Mouse (Mus musculus) thymus, adult 2 months (tissue): ENCODE measurements at regions not wholly inside any gene's neighbourhood (a gene's known extent, or its start where the extent isn't known, plus 50 kb on each side); places are given as distances from the start of the nearest gene placed in this dataset.

Experiments
- CTCF ChIP-seq: fragments of 200-500 bp; IDR thresholded peaks from 2 replicates; pipeline ENCODE4 v1.5.1; 2012; ENCODE audit warnings: mild to moderate bottlenecking, control low read depth, low read length, moderate library complexity, borderline replicate concordance; ENCODE audit not compliant: control insufficient read depth, poor library complexity, insufficient read depth; ENCODE audit errors: extremely low read depth
- POLR2A ChIP-seq: fragments of 200-500 bp; IDR thresholded peaks from 2 replicates; pipeline ENCODE4 v1.6.1; 2012; ENCODE audit warnings: mild to moderate bottlenecking, low read length, control low read depth, moderate library complexity; ENCODE audit not compliant: control insufficient read depth, poor library complexity, insufficient read depth; ENCODE audit errors: extremely low read depth

DNA sequence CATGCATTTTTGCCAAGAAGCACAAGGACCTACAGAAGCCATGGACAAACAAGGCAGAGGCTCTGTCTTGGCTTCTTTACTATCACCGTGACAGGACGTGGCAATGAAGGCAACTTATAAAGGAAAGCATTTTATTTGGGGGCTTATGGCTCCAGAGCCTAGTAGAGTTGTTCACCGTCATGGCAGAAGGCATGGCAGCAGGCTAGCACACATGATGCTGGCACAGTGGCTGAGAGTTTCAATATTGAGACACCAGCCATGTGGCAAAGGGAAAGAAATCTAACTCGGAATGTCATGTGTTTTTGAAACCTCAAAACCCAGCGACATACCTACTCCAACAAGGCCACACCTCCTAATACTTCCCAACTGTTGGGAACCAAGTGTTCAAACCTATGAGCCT, 83.4 kb upstream of the Krr1 start:
- TF ChIP-seq CTCF (no peak), POLR2A (no peak)
